ENCODE assay signal across 20 mouse cellular contexts in the genomic region with DNA sequence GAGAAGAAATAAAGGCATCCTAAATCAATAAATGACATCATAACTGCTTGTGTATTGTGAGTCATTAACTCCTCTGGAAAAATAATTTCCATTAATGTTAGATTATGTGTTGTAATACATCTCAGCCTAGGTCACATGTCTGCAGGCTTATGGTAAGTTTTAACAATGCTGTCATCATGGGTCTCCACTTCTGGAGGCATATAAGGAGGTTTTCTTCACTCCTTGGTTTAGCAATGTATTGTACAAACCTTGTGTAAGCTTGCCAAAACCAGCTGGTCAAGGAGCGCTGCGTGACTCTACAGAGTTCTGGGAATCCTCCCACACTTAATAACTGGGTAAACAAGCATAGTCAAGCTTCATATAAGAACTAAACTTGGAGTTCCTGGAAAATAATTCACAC.
DNase-seq lines count a peak whose midpoint lies in the region; ATAC-seq and TF ChIP-seq lines count a peak whose summit lies in the region.
"Had no signal": no experiment of that assay in that cellular context is flagged by ENCODE, and none has a peak within 500 bp of the region (broad histone marks: within the 10 kb centered on the region; RNA-seq: fewer than 3 reads in every experiment).

No protein-coding gene starts in this region.

- H3K79me2 ChIP-seq in C2C12 (ENCODE audit: control insufficient read depth, insufficient read depth) (no peaks in the 10 kb centered on the region), myocyte (ENCODE audit: control insufficient read depth, insufficient read depth) (no peaks in the 10 kb centered on the region)

- no peak overlapping the region for H3K4me3 ChIP-seq in C2C12 (ENCODE audit: insufficient read depth, poor library complexity, severe bottlenecking)
- H3K4me3 ChIP-seq in myocyte = no peak overlapping the region
- H3K4me3 ChIP-seq: embryonic facial prominence, embryonic 15.5 days; erythroblast, embryonic 14.5 days; forebrain, embryonic 12.5 days; heart, embryonic 13.5 days; hindbrain, embryonic 15.5 days had no signal

- TF ChIP-seq CTCF in C2C12 (IDR thresholded peaks at IDR 0.05; ENCODE audit: control insufficient read depth, insufficient read depth, insufficient read length) = no peak

- no peaks in the 10 kb centered on the region for H3K36me3 ChIP-seq in C2C12 (ENCODE audit: control insufficient read depth, insufficient read depth)
- H3K36me3 ChIP-seq in myocyte (ENCODE audit: control insufficient read depth, insufficient read depth) = no peaks in the 10 kb centered on the region
- H3K36me3 ChIP-seq: embryonic facial prominence, embryonic 15.5 days; forebrain, embryonic 12.5 days; heart, embryonic 13.5 days; hindbrain, embryonic 15.5 days had no signal

- H3K79me3 ChIP-seq in C2C12 (ENCODE audit: low read depth) = no peaks in the 10 kb centered on the region

- H3K27me3 ChIP-seq in C2C12 (ENCODE audit: control insufficient read depth, insufficient read depth, insufficient read length) (no peaks in the 10 kb centered on the region), myocyte (ENCODE audit: control insufficient read depth, insufficient read depth, insufficient read length) (no peaks in the 10 kb centered on the region)
- H3K27me3 ChIP-seq: embryonic facial prominence, embryonic 15.5 days; forebrain, embryonic 12.5 days; heart, embryonic 13.5 days; hindbrain, embryonic 15.5 days had no signal

- DNase-seq in 416B (ENCODE audit: low read depth) = peak; percentile 17
- DNase-seq in gonadal fat pad, adult 2 months (ENCODE audit: low read depth) = peak; percentile 68
- DNase-seq in heart, adult 18-20 months = no peak
- DNase-seq: adrenal gland, adult 2 months; adrenal gland, postnatal 36 days; B cell, adult 2 months; cerebellum, adult 8-10 months; cerebellum, postnatal 14 days; embryo, embryonic 11 days; gastrocnemius, postnatal 10 days; heart, postnatal 36 days had no signal

- no peak overlapping the region for H3K4me2 ChIP-seq in myocyte (ENCODE audit: low read depth)
- H3K4me2 ChIP-seq: embryonic facial prominence, embryonic 15.5 days; forebrain, embryonic 12.5 days; heart, embryonic 13.5 days; hindbrain, embryonic 15.5 days had no signal

- TF ChIP-seq POLR2A in myocyte (IDR thresholded peaks at IDR 0.05; ENCODE audit: insufficient read length, low read depth) = no peak

- no peak for ATAC-seq in activated CD4-positive, CD25-positive, alpha-beta regulatory T cell, adult 4 months
- ATAC-seq: forebrain, embryonic 16.5 days had no signal

- H3ac ChIP-seq in C2C12 (ENCODE audit: control insufficient read depth, insufficient read length, low read depth) = no peak overlapping the region
- no peak overlapping the region for H3ac ChIP-seq in myocyte (ENCODE audit: control insufficient read depth, insufficient read length)

TF ChIP-seq in C2C12, 6 proteins besides CTCF, POLR2A, EP300 and RAD21:
- TF ChIP-seq FOSL1 (IDR thresholded peaks at IDR 0.05; ENCODE audit: insufficient read depth, low read length, poor library complexity, severe bottlenecking) (no peak), USF1 (IDR thresholded peaks at IDR 0.05; ENCODE audit: low read depth) (peak; percentile 46), MYOG (IDR thresholded peaks at IDR 0.05; ENCODE audit: control insufficient read depth, extremely low read depth, insufficient read length) (no peak), CEBPB (IDR thresholded peaks at IDR 0.05; ENCODE audit: low read depth) (no peak), MAX (IDR thresholded peaks at IDR 0.05) (no peak), MYOD1 (IDR thresholded peaks at IDR 0.05; ENCODE audit: control insufficient read depth, insufficient read length, low read depth) (no peak)

TF ChIP-seq in myocyte, 11 proteins besides CTCF, POLR2A, EP300 and RAD21:
- no peak for TF ChIP-seq TCF12 (IDR thresholded peaks at IDR 0.05; ENCODE audit: insufficient read depth, poor library complexity, severe bottlenecking)
- no peak for TF ChIP-seq MYOD1 (IDR thresholded peaks at IDR 0.05; ENCODE audit: control insufficient read depth in 1 of 3, insufficient read length in 2 of 3, low read depth in 2 of 3)
- TF ChIP-seq MYOG (IDR thresholded peaks at IDR 0.05; ENCODE audit: control insufficient read depth in 1 of 3, insufficient read depth in 1 of 3, insufficient read length in 2 of 3, low read depth in 2 of 3) = no peak
- TF ChIP-seq CEBPB (IDR thresholded peaks at IDR 0.05; ENCODE audit: insufficient read depth, poor library complexity, severe bottlenecking) = no peak
- peak; percentile 51 for TF ChIP-seq USF1 (IDR thresholded peaks at IDR 0.05; ENCODE audit: low read depth)
- no peak for TF ChIP-seq TCF3 (IDR thresholded peaks at IDR 0.05; ENCODE audit: insufficient read length, low read depth)
- no peak for TF ChIP-seq POLR2AphosphoS2 (IDR thresholded peaks at IDR 0.05; ENCODE audit: insufficient read length, low read depth)
- no peak for TF ChIP-seq SRF (IDR thresholded peaks at IDR 0.05; ENCODE audit: control insufficient read depth, insufficient read length, low read depth)

Comparison
In these comparisons a context has a peak if more than half of its experiments do, and no peak if none do; other contexts are left out.
1. DNase-seq: peak in 416B (single experiment) and gonadal fat pad, adult 2 months (single experiment); none in heart, adult 18-20 months (0 of 2).